Mouse (Mus musculus) MEL (cell line): Measurements from ENCODE around the gene Gm21149. TPM values are rescaled to one million over a fixed set of nuclear protein-coding genes. Genes with fewer than 3 reads are reported as not detected.
"Not testable (repeated sequence)": the region's sequence is repeated elsewhere in the genome, so short reads cannot be mapped to it uniquely, and the experiment has no call there.

Source experiments
- DNase-seq: peaks from one replicate; pipeline ENCODE4 v3.0.0; 2011; ENCODE audit warnings: low read depth, low spot score
- H3K27ac ChIP-seq: 2 replicates; pipeline ENCODE4 v1.5.1; 2012; ENCODE audit warnings: low read depth, mild to moderate bottlenecking, control low read depth, low read length, moderate library complexity; ENCODE audit not compliant: control insufficient read depth
- H3K27me3 ChIP-seq, 2 experiments: fragments of 150-350 bp in 1 of 2; sonication (generic) in 1 of 2; 2 replicates each; pipeline ENCODE4 v1.6.1; 2012; ENCODE audit warnings: low read length in 2 of 2, mild to moderate bottlenecking in 2 of 2, improper control_type of control experiment in 1 of 2, moderate library complexity in 1 of 2; ENCODE audit not compliant: insufficient read depth in 2 of 2, control insufficient read depth in 1 of 2
- H3K36me3 ChIP-seq, 2 experiments: 2 replicates each; pipeline ENCODE4 v1.6.1; 2012 to 2014; ENCODE audit warnings: low read length in 2 of 2, improper control_type of control experiment in 1 of 2, inconsistent platforms in 1 of 2, mild to moderate bottlenecking in 1 of 2; ENCODE audit not compliant: insufficient read depth in 2 of 2, control insufficient read depth in 1 of 2
- H3K4me1 ChIP-seq, 2 experiments: fragments of 150-350 bp in 1 of 2; sonication (generic) in 1 of 2; 2 replicates each; pipeline ENCODE4 v1.6.1; 2012; ENCODE audit warnings: low read length in 2 of 2, improper control_type of control experiment in 1 of 2, mild to moderate bottlenecking in 1 of 2; ENCODE audit not compliant: insufficient read depth in 2 of 2, control insufficient read depth in 1 of 2
- H3K4me3 ChIP-seq, 2 experiments: fragments of 150-350 bp in 1 of 2; sonication (generic) in 1 of 2; 2 replicates each; pipeline ENCODE4 v1.5.1; 2012; ENCODE audit warnings: low read depth in 2 of 2, low read length in 2 of 2, mild to moderate bottlenecking in 2 of 2, moderate library complexity in 2 of 2, control low read depth in 1 of 2, improper control_type of control experiment in 1 of 2; ENCODE audit not compliant: control insufficient read depth in 1 of 2, insufficient read depth in 1 of 2
- H3K79me2 ChIP-seq: 2 replicates; pipeline ENCODE4 v1.6.1; 2012; ENCODE audit warnings: mild to moderate bottlenecking, low read length, moderate library complexity; ENCODE audit not compliant: control insufficient read depth, poor library complexity, insufficient read depth
- H3K9ac ChIP-seq: 2 replicates; pipeline ENCODE4 v1.6.1; 2012; ENCODE audit warnings: low read depth, mild to moderate bottlenecking, control low read depth, low read length, moderate library complexity; ENCODE audit not compliant: control insufficient read depth, poor library complexity, severe bottlenecking
- H3K9me3 ChIP-seq: fragments of 150-350 bp; sonication (generic); replicated peaks from 2 replicates; pipeline ENCODE4 v1.6.1; 2012; ENCODE audit warnings: mild to moderate bottlenecking, low read length, improper control_type of control experiment, moderate library complexity; ENCODE audit not compliant: insufficient read depth
- CTCF ChIP-seq, 3 experiments: IDR thresholded peaks in 2 of 3; conservative IDR thresholded peaks in 1 of 3; 2 replicates each; pipeline ENCODE4 v1.5.1; 2011 to 2012; ENCODE audit warnings: low read length in 3 of 3, low read depth in 2 of 3, mild to moderate bottlenecking in 2 of 3, improper control_type of control experiment in 1 of 3, inconsistent platforms in 1 of 3, mixed read lengths in 1 of 3, moderate library complexity in 1 of 3; ENCODE audit not compliant: control insufficient read depth in 1 of 3, insufficient read depth in 1 of 3, poor library complexity in 1 of 3, severe bottlenecking in 1 of 3
- ELF1 ChIP-seq: IDR thresholded peaks from 2 replicates; pipeline ENCODE4 v1.6.1; 2014; ENCODE audit warnings: low read depth, mild to moderate bottlenecking, inconsistent platforms, low read length, improper control_type of control experiment, moderate library complexity
- GABPA ChIP-seq: IDR thresholded peaks from 2 replicates; pipeline ENCODE4 v1.6.1; 2012; ENCODE audit warnings: low read depth, mild to moderate bottlenecking, inconsistent platforms, low read length, improper control_type of control experiment, moderate library complexity
- GATA1 ChIP-seq: IDR thresholded peaks from 2 replicates; pipeline ENCODE4 v1.6.1; 2011; ENCODE audit warnings: low read depth, low read length, improper control_type of control experiment
- MAZ ChIP-seq: IDR thresholded peaks from 2 replicates; pipeline ENCODE4 v1.6.1; 2012; ENCODE audit warnings: low read depth, mild to moderate bottlenecking, inconsistent platforms, low read length, improper control_type of control experiment
- TBP ChIP-seq: IDR thresholded peaks from 2 replicates; pipeline ENCODE4 v1.8.0; 2011; ENCODE audit warnings: low read depth, low read length, improper control_type of control experiment
- polyA plus RNA-seq, 2 experiments: library from polyadenylated mRNA; stranded (reverse) in 1 of 2; unstranded in 1 of 2; fragments of >175 nt in 1 of 2; fragments of >200 nt in 1 of 2; gene quantifications; 2 replicates each; pipeline versions ENCODE4 v1.2.1 to v1.2.4; 2012; ENCODE audit warnings: low replicate concordance in 2 of 2, low read depth in 1 of 2; ENCODE audit not compliant: insufficient read length in 2 of 2, insufficient read depth in 1 of 2, missing spikeins in 1 of 2
- total RNA-seq: library from RNA; depleted of rRNA; stranded (reverse); fragments of 300-350 nt; gene quantifications from 2 replicates; pipeline ENCODE4 v1.2.3, GENCODE M21; 2012

Gm21149 gene
- total and polyA plus RNA-seq, 3 experiments, result not detected

DNA sequence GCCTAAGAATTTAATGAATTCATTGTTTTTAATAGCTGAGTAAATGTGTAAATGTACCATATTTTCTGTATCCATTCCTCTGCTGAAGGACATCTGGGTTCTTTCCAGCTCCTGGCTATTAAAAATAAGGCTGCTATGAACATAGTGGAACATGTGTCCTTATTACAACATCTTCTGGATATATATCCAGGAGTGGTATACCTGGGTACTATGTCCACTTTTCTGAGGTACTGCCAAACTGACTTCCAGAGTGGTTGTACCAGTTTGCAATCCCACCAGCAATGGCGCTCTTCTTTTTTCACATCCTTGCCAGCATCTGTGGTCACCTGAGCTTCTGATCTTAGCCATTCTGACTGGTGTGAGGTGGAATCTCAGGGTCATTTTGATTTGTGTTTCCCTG is 33.6 kb upstream of the Gm21149 start:
- not testable (repeated sequence) for DNase-seq

GRCm38 (mm10) chr5:15508460-15509451 is 32.4 kb upstream of the Gm21149 start:
- not testable (repeated sequence) for DNase-seq, H3K79me2 ChIP-seq, H3K27ac ChIP-seq, H3K9me3 ChIP-seq, H3K27me3 ChIP-seq
- peak in 1 of 3 experiments; percentile 5; a peak in 1 of 6 replicates for TF ChIP-seq CTCF (IDR thresholded peaks at IDR 0.05 in 2 of 3, conservative IDR thresholded peaks at IDR 0.05 in 1 of 3; ENCODE audit: control insufficient read depth in 1 of 3, insufficient read depth in 1 of 3, low read depth in 2 of 3, low read length in 3 of 3, poor library complexity in 1 of 3, severe bottlenecking in 1 of 3)
- TF ChIP-seq, all 39 proteins: peak for 1; not testable (repeated sequence) for 38
- H3K36me3 ChIP-seq, H3K4me3 ChIP-seq, H3K9ac ChIP-seq, H3K4me1 ChIP-seq: not testable (repeated sequence)

More for the DNA sequence above, 33.6 kb upstream of the Gm21149 start:
- H3K9me3 ChIP-seq, H3K27ac ChIP-seq, H3K79me2 ChIP-seq, H3K9ac ChIP-seq, H3K4me3 ChIP-seq, H3K4me1 ChIP-seq, H3K27me3 ChIP-seq, H3K36me3 ChIP-seq: not testable (repeated sequence)

- not testable (repeated sequence) for H3K27me3 ChIP-seq, H3K36me3 ChIP-seq, H3K79me2 ChIP-seq, H3K9me3 ChIP-seq, H3K27ac ChIP-seq, H3K4me3 ChIP-seq, H3K9ac ChIP-seq, DNase-seq, H3K4me1 ChIP-seq
- 0 out of 6 replicates have a peak, but pooled peaks of 1 of the 3 experiments have one; percentile 14 for TF ChIP-seq CTCF (IDR thresholded peaks at IDR 0.05 in 2 of 3, conservative IDR thresholded peaks at IDR 0.05 in 1 of 3; ENCODE audit: control insufficient read depth in 1 of 3, insufficient read depth in 1 of 3, low read depth in 2 of 3, low read length in 3 of 3, poor library complexity in 1 of 3, severe bottlenecking in 1 of 3)
These were observed 31.6 kb upstream of the Gm21149 start for GRCm38 (mm10) chr5:15507757-15508459.

DNA sequence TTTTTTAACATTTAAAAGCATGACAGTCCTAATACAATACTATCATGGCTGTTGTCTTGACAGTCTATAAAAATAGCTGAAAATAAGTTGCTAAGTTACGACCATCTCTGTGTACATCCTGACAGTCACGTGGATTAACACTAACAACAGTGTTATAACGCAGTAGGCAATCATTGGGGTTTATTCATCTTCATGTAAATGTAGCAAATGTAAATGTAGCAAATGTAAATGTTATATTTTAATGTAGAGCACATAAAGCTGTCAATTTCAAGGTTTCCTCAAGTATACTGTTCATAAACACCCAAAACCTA is 30.9 kb upstream of the Gm21149 start:
- H3K79me2 ChIP-seq, result no peaks in the 10 kb centered on the region
- H3K4me3 ChIP-seq, result no peak overlapping the region
- TF ChIP-seq GATA1 (no peak), GABPA (no peak), TBP (no peak), ELF1 (no peak), MAZ (no peak)
- no peaks in the 10 kb centered on the region for H3K9me3 ChIP-seq
- no peaks in the 10 kb centered on the region for H3K4me1 ChIP-seq
- no peak overlapping the region for H3K9ac ChIP-seq
- DNase-seq, result no peak
- no peaks in the 10 kb centered on the region for H3K27me3 ChIP-seq
- no peak overlapping the region for H3K27ac ChIP-seq
- H3K36me3 ChIP-seq, result no peaks in the 10 kb centered on the region
